Mouse (Mus musculus) small intestine, adult 2 months (tissue): Measurements from ENCODE around the gene Fnip2. TPM values are rescaled to one million over a fixed set of nuclear protein-coding genes. Genes with fewer than 3 reads are reported as not detected.
A peak's percentile ranks its signal among the peaks of the same experiment; 100 is the strongest.

Experiments
- H3K27ac ChIP-seq: fragments of 200-500 bp; 2 replicates; pipeline ENCODE4 v1.5.1; 2012; ENCODE audit warnings: low read depth, low read length, control low read depth, inconsistent platforms; ENCODE audit not compliant: insufficient read depth
- H3K27me3 ChIP-seq: fragments of 200-500 bp; 2 replicates; pipeline ENCODE4 v1.6.1; 2012; ENCODE audit warnings: mild to moderate bottlenecking, moderate library complexity, low read length, inconsistent platforms; ENCODE audit not compliant: control insufficient read depth, insufficient read depth
- H3K36me3 ChIP-seq: fragments of 200-500 bp; 2 replicates; pipeline ENCODE4 v1.6.1; 2012; ENCODE audit warnings: mild to moderate bottlenecking, low read length, control low read depth, inconsistent platforms; ENCODE audit not compliant: control insufficient read depth, insufficient read depth
- H3K4me1 ChIP-seq: fragments of 200-500 bp; 2 replicates; pipeline ENCODE4 v1.6.1; 2012; ENCODE audit warnings: low read length, inconsistent platforms, mixed read lengths; ENCODE audit not compliant: control insufficient read depth, insufficient read depth, insufficient read length
- H3K4me3 ChIP-seq: fragments of 200-500 bp; 2 replicates; pipeline ENCODE4 v1.5.1; 2012; ENCODE audit warnings: low read depth, mild to moderate bottlenecking, control low read depth, inconsistent platforms, low read length, moderate library complexity
- CTCF ChIP-seq: fragments of 200-500 bp; IDR thresholded peaks from 2 replicates; pipeline ENCODE4 v1.5.1; 2012; ENCODE audit warnings: low read depth, mild to moderate bottlenecking, control low read depth, inconsistent platforms, low read length, moderate library complexity, mixed read lengths; ENCODE audit not compliant: insufficient replicate concordance, insufficient read length; ENCODE audit errors: extremely low read depth
- POLR2A ChIP-seq: fragments of 200-500 bp; IDR thresholded peaks from 2 replicates; pipeline ENCODE4 v1.6.1; 2012; ENCODE audit warnings: low read depth, mild to moderate bottlenecking, control low read depth, inconsistent platforms, low read length, moderate library complexity
- WGBS: fragments of 180-500 bp; shearing (Covaris S2); methylation state at CpG from one replicate; pipeline ENCODE4 v1.1.7; 2018; 5-methylcytosine and 5-hydroxymethylcytosine counted together
- polyA plus RNA-seq: library from polyadenylated mRNA; depleted of rRNA; stranded (reverse); fragments of >200 nt; gene quantifications from 2 replicates; pipeline ENCODE4 v1.2.3, GENCODE M21; 2012

Gene Fnip2
- polyA plus RNA-seq, 1 experiment: 1.6 TPM

DNA sequence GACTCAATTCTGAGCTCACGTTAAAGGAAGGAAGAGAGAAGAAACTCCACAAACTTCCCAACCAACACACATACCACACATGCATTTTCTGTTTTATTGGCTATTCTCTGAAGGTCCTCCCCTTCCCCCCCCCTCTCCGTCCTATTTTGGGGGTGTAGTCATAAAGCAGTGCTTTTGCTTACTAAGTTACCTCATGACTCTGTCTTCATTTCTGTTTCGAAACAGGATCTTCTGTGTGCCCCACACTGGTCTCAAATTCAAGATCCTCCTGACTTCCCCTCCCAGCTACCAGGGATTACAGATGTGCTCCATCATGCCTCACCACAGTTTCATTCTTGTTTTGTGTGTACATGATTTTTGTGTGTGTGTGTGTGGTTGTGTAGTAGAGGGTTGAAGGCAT lies 4.8 kb upstream of the Fnip2 start:
- no peak overlapping the region for H3K4me3 ChIP-seq
- peaks cover 2% of the 10 kb centered on the region; the same call in 1 of the 2 replicates for H3K4me1 ChIP-seq
- no peak for TF ChIP-seq CTCF
- no peak for TF ChIP-seq POLR2A
- WGBS: 60% methylated on average over 3 of the region's 3 CpGs
- no peaks in the 10 kb centered on the region for H3K36me3 ChIP-seq
- no peak overlapping the region for H3K27ac ChIP-seq
- no peaks in the 10 kb centered on the region for H3K27me3 ChIP-seq

DNA sequence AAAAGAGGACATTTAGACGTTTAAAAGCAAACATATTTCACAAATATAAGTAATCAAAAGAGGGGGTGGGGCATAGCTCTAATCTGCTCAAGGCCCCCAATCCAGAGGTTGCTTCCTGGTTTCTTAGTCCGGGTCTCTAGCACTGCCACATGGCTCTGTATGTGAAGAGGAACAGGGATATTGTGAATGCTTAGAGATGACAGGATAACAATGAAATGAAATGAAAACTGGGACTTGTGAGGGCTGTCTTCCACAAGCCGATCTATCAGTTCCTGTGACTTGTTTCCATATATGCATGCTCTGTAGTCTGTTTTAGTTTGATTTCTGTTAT lies 1.7 kb upstream of the Fnip2 start:
- Histone ChIP-seq H3K4me1 (peaks cover 7% of the 10 kb centered on the region; the same call in 1 of the 2 replicates), H3K36me3 (no peaks in the 10 kb centered on the region), H3K4me3 (no peak overlapping the region), H3K27ac (no peak overlapping the region), H3K27me3 (no peaks in the 10 kb centered on the region)
- 62% methylated on average over 3 of the region's 3 CpGs for WGBS
- no peak for TF ChIP-seq POLR2A
- TF ChIP-seq CTCF: no peak

DNA sequence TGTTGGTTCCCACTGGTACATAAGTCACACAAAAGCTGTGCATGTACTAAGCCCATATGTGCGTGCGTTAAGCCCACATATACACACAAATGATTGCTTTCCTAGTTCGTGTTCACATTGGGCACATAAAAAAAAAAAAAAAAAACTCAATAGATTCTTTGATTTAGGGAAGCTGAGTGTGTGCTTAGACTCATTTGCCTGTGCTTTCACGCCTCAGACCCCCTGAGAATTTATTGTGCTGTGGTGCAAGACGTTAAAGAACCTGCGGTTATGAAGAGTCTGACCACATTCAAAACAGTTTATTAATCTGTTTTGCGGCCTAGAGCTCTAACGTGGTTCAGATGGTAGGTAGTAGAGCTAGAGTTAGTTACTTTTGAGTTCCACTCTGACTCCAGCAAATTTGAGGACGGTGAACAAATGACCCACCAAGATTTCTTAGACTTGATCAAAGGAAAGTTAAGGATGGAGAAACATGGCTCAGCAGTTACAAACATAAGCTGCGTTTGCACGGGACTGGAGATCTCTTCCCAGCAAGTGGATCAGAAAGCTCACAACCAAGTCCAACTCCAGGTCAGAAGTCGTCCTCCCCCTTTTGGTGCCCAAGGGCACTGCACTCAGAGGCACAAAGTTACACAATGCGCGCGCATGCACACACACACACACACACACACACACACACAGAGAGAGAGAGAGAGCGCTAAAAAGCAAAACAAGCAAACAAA lies 1.2 kb upstream of the Fnip2 start:
- no peak for TF ChIP-seq CTCF
- no peak for TF ChIP-seq POLR2A
- 87% methylated on average over 16 of the region's 16 CpGs for WGBS
- H3K36me3 ChIP-seq: no peaks in the 10 kb centered on the region
- H3K27ac ChIP-seq: no peak overlapping the region
- no peak overlapping the region for H3K4me3 ChIP-seq
- no peaks in the 10 kb centered on the region for H3K27me3 ChIP-seq
- peaks cover 7% of the 10 kb centered on the region; the same call in 1 of the 2 replicates for H3K4me1 ChIP-seq

DNA sequence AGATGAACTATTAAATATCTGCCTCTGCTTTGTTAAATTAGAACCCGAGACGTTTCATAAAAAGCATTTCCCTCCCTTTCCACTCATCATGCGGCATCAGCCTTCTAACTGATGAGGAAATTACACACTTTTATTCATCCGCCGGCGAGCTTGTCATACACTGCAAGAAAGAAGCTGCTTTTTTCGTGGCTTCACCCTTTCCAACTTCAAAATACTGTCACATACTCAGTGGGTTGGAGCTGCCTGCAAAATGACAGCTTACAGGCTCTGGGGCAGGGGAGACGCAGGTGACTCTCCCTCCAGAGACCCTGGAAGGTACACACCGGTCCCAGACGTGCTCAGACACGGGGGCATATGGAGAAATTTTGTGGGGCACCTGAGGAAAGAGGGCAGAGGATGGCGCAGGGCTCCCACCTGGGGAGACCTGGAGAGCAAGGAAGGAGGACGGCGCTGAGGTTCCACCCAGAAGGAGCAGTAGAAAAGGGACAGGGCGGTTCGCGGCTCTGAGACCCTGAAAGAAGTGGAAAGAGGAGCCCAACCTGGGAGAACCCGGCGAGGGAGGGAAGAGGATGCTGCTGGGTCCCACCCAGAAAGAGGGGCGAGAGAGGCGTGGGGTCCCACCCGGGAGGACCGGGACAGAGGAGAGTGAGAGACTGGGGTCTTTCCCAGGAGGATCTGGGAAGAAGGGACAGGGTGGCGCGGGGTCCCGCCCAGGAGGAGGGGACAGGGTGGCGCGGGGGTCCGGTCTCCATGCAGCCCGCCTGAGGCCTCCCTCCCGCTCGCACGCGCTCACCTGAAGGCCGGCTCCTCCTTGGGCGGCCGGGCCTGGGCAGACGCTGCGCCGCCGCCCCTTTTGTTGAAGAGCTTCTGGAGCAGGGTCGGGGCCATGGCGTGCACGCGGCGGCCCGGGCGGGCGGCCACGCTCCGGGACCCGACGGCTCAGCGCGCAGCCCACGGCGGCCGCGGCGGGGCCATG lies 592 bp downstream of the Fnip2 start:
- H3K4me1 ChIP-seq: peaks cover 7% of the 10 kb centered on the region; the same call in 1 of the 2 replicates
- H3K4me3 ChIP-seq: peak overlapping the region; percentile 91
- H3K27ac ChIP-seq: no peak overlapping the region
- H3K27me3 ChIP-seq: no peaks in the 10 kb centered on the region
- TF ChIP-seq CTCF (no peak), POLR2A (no peak)
- H3K36me3 ChIP-seq: no peaks in the 10 kb centered on the region
- WGBS: 2% methylated on average over 57 of the region's 60 CpGs

DNA sequence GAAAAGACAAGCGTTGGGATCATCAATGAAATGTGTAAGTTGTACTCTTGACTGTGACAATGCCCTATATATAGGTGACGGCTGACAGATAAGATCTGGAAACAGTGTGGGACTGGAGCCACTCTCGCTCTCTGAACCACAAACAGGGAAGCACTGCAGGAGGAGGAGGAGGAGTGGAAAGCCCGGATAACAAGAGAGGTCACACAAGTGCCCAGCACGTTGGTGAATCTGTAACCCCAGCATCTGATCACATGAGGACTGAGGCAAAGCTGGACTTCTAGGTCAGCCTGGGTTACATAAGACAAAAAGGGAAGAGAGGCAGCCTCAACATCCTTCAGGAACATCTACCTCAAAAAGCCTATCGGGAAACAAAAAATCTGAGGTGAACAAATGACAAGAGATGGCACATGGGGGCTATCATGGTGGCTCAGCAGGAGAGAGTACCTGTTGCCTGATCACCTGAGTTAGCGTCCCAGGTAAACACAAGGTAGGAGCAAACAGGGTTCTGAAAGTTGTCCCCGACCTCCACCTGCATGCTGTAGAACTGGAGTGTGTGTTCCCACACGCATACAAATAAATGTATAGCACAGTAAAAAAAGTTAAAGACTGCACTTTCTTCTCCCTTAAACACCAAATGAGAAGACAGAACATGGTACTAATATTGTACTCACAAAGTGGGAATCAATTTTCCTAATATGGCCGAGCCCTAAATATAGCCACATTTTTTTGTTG lies 2.6 kb downstream of the Fnip2 start:
- peaks cover 7% of the 10 kb centered on the region; the same call in 1 of the 2 replicates for H3K4me1 ChIP-seq
- H3K4me3 ChIP-seq: no peak overlapping the region
- H3K36me3 ChIP-seq: no peaks in the 10 kb centered on the region
- 52% methylated on average over 10 of the region's 10 CpGs for WGBS
- H3K27me3 ChIP-seq: no peaks in the 10 kb centered on the region
- TF ChIP-seq POLR2A: no peak
- no peak overlapping the region for H3K27ac ChIP-seq

DNA sequence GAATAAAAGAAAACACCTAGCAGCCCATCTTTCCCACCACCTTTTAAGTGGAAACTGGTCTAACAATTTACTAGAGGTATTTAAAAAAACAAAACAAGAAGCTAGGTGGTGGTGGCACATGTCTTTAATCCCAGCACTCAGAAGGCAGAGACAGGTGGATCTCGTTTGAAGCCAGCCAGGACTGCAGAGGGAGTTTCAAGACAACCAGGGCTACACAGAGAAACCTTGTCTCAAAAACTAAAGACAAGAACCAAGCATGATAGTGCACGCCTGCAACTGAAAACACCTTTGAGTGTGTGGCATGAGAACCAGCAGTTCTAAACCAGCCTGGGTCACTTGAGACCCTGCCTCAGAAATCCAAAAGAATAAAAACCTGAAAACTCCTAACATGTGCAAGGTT lies 4.1 kb downstream of the Fnip2 start:
- no peak for TF ChIP-seq CTCF
- no peak for TF ChIP-seq POLR2A
- Histone ChIP-seq H3K4me3 (no peak overlapping the region), H3K4me1 (peaks cover 14% of the 10 kb centered on the region; the same call in 1 of the 2 replicates), H3K27me3 (no peaks in the 10 kb centered on the region), H3K27ac (no peak overlapping the region), H3K36me3 (no peaks in the 10 kb centered on the region)
- 89% methylated on average over 2 of the region's 2 CpGs for WGBS
